Mouse (Mus musculus) myocyte (in vitro differentiated cells): ENCODE results near the gene Ltb4r2.

Experiments used
- CEBPB ChIP-seq: IDR thresholded peaks from 2 replicates; pipeline ENCODE4 v1.6.1; 2011; ENCODE audit warnings: mild to moderate bottlenecking, moderate library complexity; ENCODE audit not compliant: poor library complexity, insufficient read depth, severe bottlenecking
- E2F4 ChIP-seq: IDR thresholded peaks from one replicate; pipeline ENCODE4 v1.6.1; 2011; ENCODE audit warnings: mild to moderate bottlenecking, control low read depth, moderate library complexity; ENCODE audit not compliant: insufficient read depth
- MAX ChIP-seq: IDR thresholded peaks from one replicate; pipeline ENCODE4 v1.6.1; 2011; ENCODE audit warnings: low read depth, mild to moderate bottlenecking, control low read depth
- MYOD1 ChIP-seq, 3 experiments: IDR thresholded peaks; one replicate each; pipeline ENCODE4 v1.6.1; 2011; ENCODE audit warnings: control low read depth in 2 of 3, low read depth in 2 of 3, mild to moderate bottlenecking in 2 of 3, moderate library complexity in 1 of 3; ENCODE audit not compliant: insufficient read length in 2 of 3, control insufficient read depth in 1 of 3
- MYOG ChIP-seq, 3 experiments: IDR thresholded peaks; one replicate each; pipeline ENCODE4 v1.6.1; 2011; ENCODE audit warnings: control low read depth in 2 of 3, low read depth in 2 of 3, mild to moderate bottlenecking in 2 of 3; ENCODE audit not compliant: insufficient read length in 2 of 3, control insufficient read depth in 1 of 3, insufficient read depth in 1 of 3
- POLR2A ChIP-seq: IDR thresholded peaks from one replicate; pipeline ENCODE4 v1.6.1; 2011; ENCODE audit warnings: low read depth, mild to moderate bottlenecking, control low read depth, moderate library complexity; ENCODE audit not compliant: insufficient read length
- POLR2AphosphoS2 ChIP-seq: IDR thresholded peaks from one replicate; pipeline ENCODE4 v1.6.1; 2011; ENCODE audit warnings: low read depth, control low read depth; ENCODE audit not compliant: insufficient read length
- REST ChIP-seq: IDR thresholded peaks from one replicate; pipeline ENCODE4 v1.6.1; 2011; ENCODE audit warnings: mild to moderate bottlenecking, control low read depth, moderate library complexity; ENCODE audit not compliant: insufficient read depth, insufficient read length
- SRF ChIP-seq: IDR thresholded peaks from one replicate; pipeline ENCODE4 v1.6.1; 2011; ENCODE audit warnings: low read depth; ENCODE audit not compliant: control insufficient read depth, insufficient read length
- TCF12 ChIP-seq: IDR thresholded peaks from one replicate; pipeline ENCODE4 v1.6.1; 2011; ENCODE audit warnings: mild to moderate bottlenecking, control low read depth; ENCODE audit not compliant: poor library complexity, insufficient read depth, severe bottlenecking
- TCF3 ChIP-seq: IDR thresholded peaks from one replicate; pipeline ENCODE4 v1.6.1; 2011; ENCODE audit warnings: low read depth, control low read depth; ENCODE audit not compliant: insufficient read length
- USF1 ChIP-seq: IDR thresholded peaks from one replicate; pipeline ENCODE4 v1.6.1; 2011; ENCODE audit warnings: low read depth, mild to moderate bottlenecking, control low read depth, moderate library complexity

GRCm38 (mm10) chr14:55745861-55746237 is 15.4 kb upstream of the Ltb4r2 start:
- no peak for TF ChIP-seq USF1
- TF ChIP-seq POLR2AphosphoS2: no peak
- TF ChIP-seq TCF3: no peak
- no peak for TF ChIP-seq POLR2A
- no peak for TF ChIP-seq TCF12
- no peak for TF ChIP-seq MAX
- no peak for TF ChIP-seq E2F4
- TF ChIP-seq MYOD1 (IDR thresholded peaks at IDR 0.05; ENCODE audit: control insufficient read depth in 1 of 3, insufficient read length in 2 of 3, low read depth in 2 of 3): no peak
- TF ChIP-seq MYOG (IDR thresholded peaks at IDR 0.05; ENCODE audit: control insufficient read depth in 1 of 3, insufficient read depth in 1 of 3, insufficient read length in 2 of 3, low read depth in 2 of 3): no peak
- no peak for TF ChIP-seq REST
- TF ChIP-seq CEBPB: no peak
- no peak for TF ChIP-seq SRF
